8 mouse cellular contexts compared by ENCODE assay signal in the genomic region with DNA sequence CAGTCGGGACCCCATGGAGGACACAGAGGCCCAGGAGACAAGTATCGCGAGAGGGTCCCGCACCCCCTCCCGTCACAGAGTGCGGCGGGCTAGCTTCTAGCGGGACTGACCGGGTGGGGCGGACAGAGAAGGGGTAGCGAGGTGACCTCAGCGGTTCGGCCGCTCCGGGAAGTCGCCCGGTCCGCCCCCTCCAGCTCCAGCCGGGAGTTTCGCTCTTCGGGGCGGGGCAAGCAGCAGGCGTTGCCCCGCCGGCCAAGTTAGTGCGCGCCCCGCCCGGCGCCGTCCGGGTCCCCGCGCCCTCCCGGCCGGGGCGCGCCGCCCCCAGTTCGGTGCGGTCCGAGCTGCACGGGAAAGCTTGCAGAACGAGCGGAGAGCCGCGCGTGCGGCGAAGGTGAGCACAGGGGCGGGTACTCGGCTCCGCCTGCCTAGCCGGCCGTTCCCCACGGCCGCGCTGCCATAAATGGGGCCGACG. TPM values are rescaled to one million over a fixed set of nuclear protein-coding genes. Genes with fewer than 3 reads are reported as not detected.
DNase-seq lines count a peak whose midpoint lies in the region; ATAC-seq and TF ChIP-seq lines count a peak whose summit lies in the region.

A gene (plus strand): TSS at position 274 of the 472 bp plus-strand sequence.

- H3K4me2 ChIP-seq in forebrain, embryonic 15.5 days (replicated peaks), result peak within 1 kb of the TSS; percentile 83
- H3K4me2 ChIP-seq in hindbrain, embryonic 11.5 days (replicated peaks; ENCODE audit: low read depth, low read length), result peak within 1 kb of the TSS; percentile 98
- peak within 1 kb of the TSS; percentile 98 for H3K4me2 ChIP-seq in limb, embryonic 13.5 days (replicated peaks)
- H3K4me2 ChIP-seq in midbrain, embryonic 12.5 days (replicated peaks), result peak within 1 kb of the TSS; percentile 91

- H3K36me3 ChIP-seq in spleen, adult 2 months (ENCODE audit: control insufficient read depth, insufficient read depth, low read length), result no peaks in the 10 kb centered on the region
- H3K36me3 ChIP-seq in forebrain, embryonic 15.5 days, result no peaks in the 10 kb centered on the region
- H3K36me3 ChIP-seq in hindbrain, embryonic 11.5 days (ENCODE audit: control insufficient read depth, insufficient read depth, low read length), result no peaks in the 10 kb centered on the region
- H3K36me3 ChIP-seq in limb, embryonic 13.5 days, result no peaks in the 10 kb centered on the region
- H3K36me3 ChIP-seq in midbrain, embryonic 12.5 days, result no peaks in the 10 kb centered on the region

- ATAC-seq in forebrain, embryonic 15.5 days (replicated peaks), result no peak
- ATAC-seq in hindbrain, embryonic 11.5 days (ENCODE audit: low FRiP score), result peak; percentile 56
- 0 out of 2 replicates have a peak, but pooled peaks have one; percentile 13 for ATAC-seq in limb, embryonic 13.5 days (ENCODE audit: low FRiP score, low read depth)
- peak; percentile 47 for ATAC-seq in midbrain, embryonic 12.5 days (ENCODE audit: low FRiP score, low read depth)

- no peak within 1 kb of the TSS for H3K27ac ChIP-seq in spleen, adult 2 months (ENCODE audit: insufficient read depth, low read length)
- no peak within 1 kb of the TSS for H3K27ac ChIP-seq in forebrain, embryonic 15.5 days (replicated peaks)
- peak within 1 kb of the TSS; percentile 42 for H3K27ac ChIP-seq in hindbrain, embryonic 11.5 days (ENCODE audit: low read depth, low read length)
- H3K27ac ChIP-seq in limb, embryonic 13.5 days, result no peak within 1 kb of the TSS
- H3K27ac ChIP-seq in midbrain, embryonic 12.5 days (replicated peaks), result peak within 1 kb of the TSS; percentile 49

- H3K9ac ChIP-seq in forebrain, embryonic 15.5 days (replicated peaks), result peak within 1 kb of the TSS; percentile 44
- peak within 1 kb of the TSS; percentile 40 for H3K9ac ChIP-seq in hindbrain, embryonic 11.5 days (ENCODE audit: low read depth, low read length)
- H3K9ac ChIP-seq in limb, embryonic 13.5 days, result peak within 1 kb of the TSS; percentile 70
- H3K9ac ChIP-seq in midbrain, embryonic 12.5 days (replicated peaks), result peak within 1 kb of the TSS; percentile 69

- H3K27me3 ChIP-seq in spleen, adult 2 months (ENCODE audit: control insufficient read depth, insufficient read depth, low read length), result peaks cover 6% of the 10 kb centered on the region
- H3K27me3 ChIP-seq in forebrain, embryonic 15.5 days, result peaks cover 32% of the 10 kb centered on the region
- H3K27me3 ChIP-seq in hindbrain, embryonic 11.5 days (ENCODE audit: control insufficient read depth, insufficient read depth, low read length), result peaks cover 22% of the 10 kb centered on the region
- H3K27me3 ChIP-seq in limb, embryonic 13.5 days, result peaks cover 53% of the 10 kb centered on the region
- H3K27me3 ChIP-seq in midbrain, embryonic 12.5 days, result peaks cover 71% of the 10 kb centered on the region

- H3K4me1 ChIP-seq in spleen, adult 2 months (ENCODE audit: control insufficient read depth, insufficient read depth, insufficient read length), result peaks cover 10% of the 10 kb centered on the region
- peaks cover 30% of the 10 kb centered on the region for H3K4me1 ChIP-seq in forebrain, embryonic 15.5 days
- peaks cover 7% of the 10 kb centered on the region for H3K4me1 ChIP-seq in hindbrain, embryonic 11.5 days (replicated peaks; ENCODE audit: control insufficient read depth, insufficient read depth, low read length)
- H3K4me1 ChIP-seq in limb, embryonic 13.5 days, result peaks cover 40% of the 10 kb centered on the region
- H3K4me1 ChIP-seq in midbrain, embryonic 12.5 days, result peaks cover 38% of the 10 kb centered on the region

- no peak for TF ChIP-seq POLR2A in spleen, adult 2 months (IDR thresholded peaks at IDR 0.05; ENCODE audit: low read depth, low read length)

- WGBS in spleen, adult 2 months, result 1% methylated on average over 60 of the region's 60 CpGs
- WGBS in forebrain, embryonic 15.5 days, result under 1% methylated on average over 56 of the region's 60 CpGs
- under 1% methylated on average over 47 of the region's 60 CpGs for WGBS in hindbrain, embryonic 11.5 days
- under 1% methylated on average over 59 of the region's 60 CpGs for WGBS in limb, embryonic 13.5 days
- under 1% methylated on average over 59 of the region's 60 CpGs for WGBS in midbrain, embryonic 12.5 days

- TF ChIP-seq CTCF in spleen, adult 2 months (IDR thresholded peaks at IDR 0.05; ENCODE audit: extremely low read depth, insufficient read depth, insufficient read length, insufficient replicate concordance), result no peak

- peak in 1 of 2 experiments; percentile 29 for DNase-seq in spleen, adult 2 months (ENCODE audit: low read depth in 1 of 2, low spot score in 2 of 2)
- DNase-seq in spleen, postnatal 14 days (ENCODE audit: low spot score in 2 of 2), result no peak
- peak; percentile 84 for DNase-seq in hindbrain, embryonic 11.5 days (ENCODE audit: low spot score)
- peak; percentile 43 for DNase-seq in thymus, postnatal 14 days
- DNase-seq in frontal cortex, postnatal 36 days (ENCODE audit: low spot score in 2 of 2), result no peak

- H3K4me3 ChIP-seq in spleen, adult 2 months (ENCODE audit: extremely low read depth, insufficient read depth, insufficient read length), result peak within 1 kb of the TSS; percentile 75
- peak within 1 kb of the TSS; percentile 47 for H3K4me3 ChIP-seq in forebrain, embryonic 15.5 days
- H3K4me3 ChIP-seq in hindbrain, embryonic 11.5 days (ENCODE audit: low read depth, low read length), result peak within 1 kb of the TSS; percentile 48
- peak within 1 kb of the TSS; percentile 67 for H3K4me3 ChIP-seq in limb, embryonic 13.5 days
- H3K4me3 ChIP-seq in midbrain, embryonic 12.5 days, result peak within 1 kb of the TSS; percentile 66

- H3K9me3 ChIP-seq in forebrain, embryonic 15.5 days, result no peaks in the 10 kb centered on the region
- H3K9me3 ChIP-seq in hindbrain, embryonic 11.5 days (ENCODE audit: control insufficient read depth, low read length), result no peaks in the 10 kb centered on the region
- no peaks in the 10 kb centered on the region for H3K9me3 ChIP-seq in limb, embryonic 13.5 days
- no peaks in the 10 kb centered on the region for H3K9me3 ChIP-seq in midbrain, embryonic 12.5 days

RNA-seq across cellular contexts. Expression of the gene that starts here (rescaled TPM):
- 7.6 and 11.5 TPM in 2 replicates for polyA plus RNA-seq in spleen, adult 2 months (2012; rRNA removed)
- 0.98 TPM in 2 replicates for polyA plus RNA-seq in forebrain, embryonic 15.5 days (2015; fragmentation: Nextera tagmentation; extraction: Ambion mirVana)
- polyA plus RNA-seq in hindbrain, embryonic 11.5 days (2014; fragmentation: Nextera tagmentation; extraction: Ambion mirVana), result 4.3 and 7.0 TPM in 2 replicates
- 2.2 and 2.4 TPM in 2 replicates for polyA plus RNA-seq in limb, embryonic 13.5 days (2015; fragmentation: Nextera tagmentation; extraction: Ambion mirVana)
- 5.2 and 7.3 TPM in 2 replicates for polyA plus RNA-seq in midbrain, embryonic 12.5 days (2016; fragmentation: Nextera tagmentation; extraction: Ambion mirVana)

Comparison
In these comparisons a context has a peak if more than half of its experiments do, and no peak if none do; other contexts are left out.
1. DNase-seq: peak in hindbrain, embryonic 11.5 days (single experiment) and thymus, postnatal 14 days (single experiment); none in spleen, postnatal 14 days (0 of 2) and frontal cortex, postnatal 36 days (0 of 2).
2. H3K27ac ChIP-seq: peak in hindbrain, embryonic 11.5 days (single experiment) and midbrain, embryonic 12.5 days (single experiment); none in spleen, adult 2 months (single experiment), forebrain, embryonic 15.5 days (single experiment) and limb, embryonic 13.5 days (single experiment).
3. Peak in every context shown above with its lines, with median percentiles within 50 percentile points of each other: H3K4me3 ChIP-seq, H3K4me2 ChIP-seq and H3K9ac ChIP-seq.